Mouse (Mus musculus): Measurements from ENCODE around the gene Cnn1. TPM values are rescaled to one million over a fixed set of nuclear protein-coding genes. Genes with fewer than 3 reads are reported as not detected.

Cnn1 gene
- total and polyA plus RNA-seq, 3 experiments: 0.06 to 0.19 TPM; not detected in 1

- TF ChIP-seq ZNF384 (IDR thresholded peaks at IDR 0.05; ENCODE audit: low read depth, low read length): no peak
- TF ChIP-seq MAZ (IDR thresholded peaks at IDR 0.05; ENCODE audit: low read depth, low read length): peak; percentile 35; the same call in 1 of the 2 replicates
- no peak for TF ChIP-seq GABPA (IDR thresholded peaks at IDR 0.05; ENCODE audit: low read depth, low read length)
- TF ChIP-seq MYB (IDR thresholded peaks at IDR 0.05; ENCODE audit: low read depth, low read length): no peak
- peak; percentile 73; the same call in 1 of the 2 replicates for TF ChIP-seq KAT2A (conservative IDR thresholded peaks at IDR 0.05; ENCODE audit: low read depth, low read length)
- TF ChIP-seq NRF1 (IDR thresholded peaks at IDR 0.05; ENCODE audit: insufficient read depth, low read depth, low read length, poor library complexity, severe bottlenecking): peak; percentile 98; the same call in 1 of the 2 replicates
- 0 out of 2 replicates have a peak, but pooled peaks have one; percentile 29 for TF ChIP-seq ETS1 (IDR thresholded peaks at IDR 0.05; ENCODE audit: low read depth, low read length)
- no peak for TF ChIP-seq CHD2 (IDR thresholded peaks at IDR 0.05; ENCODE audit: low read length)
- TF ChIP-seq SMC3 (IDR thresholded peaks at IDR 0.05; ENCODE audit: low read depth, low read length): no peak
- TF ChIP-seq JUND (IDR thresholded peaks at IDR 0.05; ENCODE audit: low read depth, low read length): no peak
- TF ChIP-seq MXI1 (IDR thresholded peaks at IDR 0.05; ENCODE audit: low read depth, low read length): peak; percentile 93
- TF ChIP-seq RAD21 (IDR thresholded peaks at IDR 0.05; ENCODE audit: low read depth, low read length): no peak
- TF ChIP-seq MAFK (IDR thresholded peaks at IDR 0.05; ENCODE audit: borderline replicate concordance, low read depth, low read length): no peak
- TF ChIP-seq ZMIZ1 (IDR thresholded peaks at IDR 0.05; ENCODE audit: low read depth, low read length): peak; percentile 99
- TF ChIP-seq UBTF (IDR thresholded peaks at IDR 0.05; ENCODE audit: borderline replicate concordance, insufficient read depth, low read depth, low read length): peak; percentile 70; the same call in 1 of the 2 replicates
- peak; percentile 95 for TF ChIP-seq HCFC1 (IDR thresholded peaks at IDR 0.05; ENCODE audit: low read depth, low read length)
- peak; percentile 10; the same call in 1 of the 2 replicates for TF ChIP-seq GATA1 (IDR thresholded peaks at IDR 0.05; ENCODE audit: low read depth, low read length)
Observed at GRCm38 (mm10) chr9:22116740-22117426, 17.9 kb downstream of the Cnn1 start, which contains the start of gene Elof1 (continued).

DNA sequence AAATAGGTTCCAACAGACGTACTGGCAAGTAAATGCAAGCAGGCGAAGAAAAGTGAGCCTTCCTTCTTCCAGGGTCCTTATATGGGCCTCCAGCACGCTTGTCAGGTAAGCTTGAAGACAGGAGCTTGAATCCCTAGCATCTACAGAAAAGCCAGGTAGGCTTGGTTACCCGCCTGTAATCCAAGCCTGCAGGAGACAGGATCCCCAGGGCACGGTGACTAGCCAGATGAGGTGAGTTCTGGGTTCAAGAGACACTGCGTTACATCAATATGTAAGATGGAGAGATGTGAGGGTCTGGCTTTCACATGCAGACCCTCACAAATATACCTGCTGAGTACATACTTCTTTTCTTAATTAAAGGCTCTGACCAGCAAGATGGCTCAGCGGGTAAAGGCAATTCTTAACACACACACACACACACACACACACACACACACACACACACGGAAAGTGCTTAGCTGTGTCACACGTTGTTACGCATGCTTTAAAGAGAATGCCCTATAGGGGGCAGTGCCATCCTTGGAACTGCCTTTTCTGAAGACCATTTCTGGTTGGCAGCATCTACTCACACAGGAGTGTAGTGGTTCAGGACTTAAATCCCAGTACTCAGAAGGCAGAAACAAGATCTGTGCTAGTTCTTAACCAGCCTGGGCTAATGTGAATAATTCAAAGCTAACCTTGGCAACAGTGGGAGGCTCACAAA lies 18.9 kb downstream of the Cnn1 start:
- DNase-seq (ENCODE audit: low read depth, low spot score): peak; percentile 97
- peaks cover 16 to 46% of the 10 kb centered on the region in 2 experiments for H3K4me1 ChIP-seq (ENCODE audit: control insufficient read depth in 1 of 2, insufficient read depth in 2 of 2, low read length in 2 of 2)
- peaks cover 0 to 30% of the 10 kb centered on the region in 2 experiments; a peak in 3 of 4 replicates for H3K36me3 ChIP-seq (ENCODE audit: control insufficient read depth in 1 of 2, insufficient read depth in 2 of 2, low read length in 2 of 2)
- H3K9me3 ChIP-seq (replicated peaks; ENCODE audit: insufficient read depth, low read length): no peaks in the 10 kb centered on the region
- peaks cover 13% of the 10 kb centered on the region for H3K79me2 ChIP-seq (ENCODE audit: control insufficient read depth, insufficient read depth, low read length, poor library complexity)
- peak overlapping the region; percentile 60 for H3K9ac ChIP-seq (ENCODE audit: control insufficient read depth, low read depth, low read length, poor library complexity, severe bottlenecking)
- H3K27ac ChIP-seq (ENCODE audit: control insufficient read depth, low read depth, low read length): no peak overlapping the region
- H3K4me3 ChIP-seq (ENCODE audit: control insufficient read depth in 1 of 2, insufficient read depth in 1 of 2, low read depth in 2 of 2, low read length in 2 of 2): peak overlapping the region; percentile 62 to 70
- no peaks in the 10 kb centered on the region for H3K27me3 ChIP-seq (ENCODE audit: control insufficient read depth in 1 of 2, insufficient read depth in 2 of 2, low read length in 2 of 2)
- TF ChIP-seq E2F4 (IDR thresholded peaks at IDR 0.05; ENCODE audit: borderline replicate concordance, low read depth, low read length) (no peak), EP300 (IDR thresholded peaks at IDR 0.05; ENCODE audit: low read depth in 1 of 2, low read length in 2 of 2) (no peak), GABPA (IDR thresholded peaks at IDR 0.05; ENCODE audit: low read depth, low read length) (no peak), MAZ (IDR thresholded peaks at IDR 0.05; ENCODE audit: low read depth, low read length) (no peak), POLR2A (IDR thresholded peaks at IDR 0.05; ENCODE audit: control insufficient read depth in 1 of 2, insufficient read depth in 1 of 2, low read depth in 1 of 2, low read length in 2 of 2, poor library complexity in 1 of 2) (no peak), ETS1 (IDR thresholded peaks at IDR 0.05; ENCODE audit: low read depth, low read length) (no peak), MAFK (IDR thresholded peaks at IDR 0.05; ENCODE audit: borderline replicate concordance, low read depth, low read length) (no peak), GATA1 (IDR thresholded peaks at IDR 0.05; ENCODE audit: low read depth, low read length) (no peak), MEF2A (IDR thresholded peaks at IDR 0.05; ENCODE audit: extremely low read depth, insufficient replicate concordance, low read depth, low read length, poor library complexity, severe bottlenecking) (no peak), TCF12 (IDR thresholded peaks at IDR 0.05; ENCODE audit: low read depth, low read length) (0 out of 2 replicates have a peak, but pooled peaks have one; percentile 20), SMC3 (IDR thresholded peaks at IDR 0.05; ENCODE audit: low read depth, low read length) (peak; percentile 80), MAX (IDR thresholded peaks at IDR 0.05; ENCODE audit: low read length) (no peak; the same call in 1 of the 2 replicates), NRF1 (IDR thresholded peaks at IDR 0.05; ENCODE audit: insufficient read depth, low read depth, low read length, poor library complexity, severe bottlenecking) (no peak), TBP (IDR thresholded peaks at IDR 0.05; ENCODE audit: low read depth, low read length) (peak; percentile 57; the same call in 1 of the 2 replicates), ZNF384 (IDR thresholded peaks at IDR 0.05; ENCODE audit: low read depth, low read length) (no peak), ZC3H11A (IDR thresholded peaks at IDR 0.05; ENCODE audit: low read depth, low read length) (peak; percentile 80), MYC (IDR thresholded peaks at IDR 0.05; ENCODE audit: low read depth, low read length) (peak; percentile 94), USF2 (IDR thresholded peaks at IDR 0.05; ENCODE audit: borderline replicate concordance in 1 of 2, insufficient read depth in 1 of 2, low read depth in 1 of 2, low read length in 2 of 2) (no peak), JUND (IDR thresholded peaks at IDR 0.05; ENCODE audit: low read depth, low read length) (peak; percentile 36), MYB (IDR thresholded peaks at IDR 0.05; ENCODE audit: low read depth, low read length) (no peak), ELF1 (IDR thresholded peaks at IDR 0.05; ENCODE audit: low read depth, low read length) (no peak), NELFE (IDR thresholded peaks at IDR 0.05; ENCODE audit: low read depth, low read length) (no peak)
